Mouse (Mus musculus): ENCODE results near the gene Trmt1l. TPM values are rescaled to one million over a fixed set of nuclear protein-coding genes. Genes with fewer than 3 reads are reported as not detected.

Gene Trmt1l
- total RNA-seq (2023): 10 to 100 TPM; 21.9 to 23.5 TPM

DNA sequence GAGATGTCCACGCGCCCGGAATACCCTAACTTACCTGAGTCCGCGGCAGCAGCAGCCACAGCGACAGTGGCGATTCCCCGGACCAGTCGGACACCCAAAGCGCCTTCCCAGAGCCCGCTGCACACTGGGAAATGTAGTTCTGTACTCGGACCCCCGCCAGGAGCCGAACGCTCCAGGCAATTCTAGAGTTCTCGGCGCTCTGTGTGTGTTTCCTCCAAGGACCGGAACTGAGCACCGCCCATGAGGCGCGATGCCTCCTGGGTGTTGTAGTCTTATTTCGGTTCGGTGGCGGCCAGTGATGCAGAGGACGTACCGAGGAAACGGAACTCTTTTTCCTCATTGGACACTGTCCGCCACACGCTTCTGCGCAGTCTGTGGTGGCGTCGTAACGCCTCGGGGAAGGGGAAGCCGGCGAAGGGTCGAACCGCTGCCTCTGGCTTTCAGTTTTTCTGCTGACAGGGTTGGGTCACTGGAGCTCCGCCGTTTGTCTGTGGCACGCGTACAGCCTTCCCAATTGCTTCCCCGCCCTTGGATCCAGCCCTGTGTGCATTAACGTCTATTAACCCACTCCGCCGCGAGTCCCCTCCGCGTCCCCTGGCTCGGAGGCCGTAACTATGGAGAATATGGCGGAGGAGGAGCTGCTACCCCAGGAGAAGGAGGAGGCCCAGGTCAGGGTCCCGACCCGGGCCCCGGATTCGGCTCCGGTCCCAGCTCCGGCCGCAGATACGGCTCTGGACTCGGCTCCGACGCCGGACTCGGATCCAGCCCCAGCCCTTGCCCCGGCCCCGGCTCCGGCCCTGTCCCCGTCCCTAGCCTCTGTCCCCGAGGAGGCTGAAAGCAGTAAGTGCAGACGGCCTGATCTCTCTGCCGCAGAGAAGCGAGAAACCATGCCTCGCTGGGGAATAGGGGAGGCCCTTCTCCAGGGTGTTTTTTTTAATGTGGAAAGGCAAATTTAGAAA lies at the start of gene Trmt1l, which contains the start of gene Swt1:
Trmt1l (plus strand) TSS at position 280 of the 959 bp plus-strand sequence.
Swt1 (minus strand) TSS at position 193 of the 959 bp plus-strand sequence.

DNA sequence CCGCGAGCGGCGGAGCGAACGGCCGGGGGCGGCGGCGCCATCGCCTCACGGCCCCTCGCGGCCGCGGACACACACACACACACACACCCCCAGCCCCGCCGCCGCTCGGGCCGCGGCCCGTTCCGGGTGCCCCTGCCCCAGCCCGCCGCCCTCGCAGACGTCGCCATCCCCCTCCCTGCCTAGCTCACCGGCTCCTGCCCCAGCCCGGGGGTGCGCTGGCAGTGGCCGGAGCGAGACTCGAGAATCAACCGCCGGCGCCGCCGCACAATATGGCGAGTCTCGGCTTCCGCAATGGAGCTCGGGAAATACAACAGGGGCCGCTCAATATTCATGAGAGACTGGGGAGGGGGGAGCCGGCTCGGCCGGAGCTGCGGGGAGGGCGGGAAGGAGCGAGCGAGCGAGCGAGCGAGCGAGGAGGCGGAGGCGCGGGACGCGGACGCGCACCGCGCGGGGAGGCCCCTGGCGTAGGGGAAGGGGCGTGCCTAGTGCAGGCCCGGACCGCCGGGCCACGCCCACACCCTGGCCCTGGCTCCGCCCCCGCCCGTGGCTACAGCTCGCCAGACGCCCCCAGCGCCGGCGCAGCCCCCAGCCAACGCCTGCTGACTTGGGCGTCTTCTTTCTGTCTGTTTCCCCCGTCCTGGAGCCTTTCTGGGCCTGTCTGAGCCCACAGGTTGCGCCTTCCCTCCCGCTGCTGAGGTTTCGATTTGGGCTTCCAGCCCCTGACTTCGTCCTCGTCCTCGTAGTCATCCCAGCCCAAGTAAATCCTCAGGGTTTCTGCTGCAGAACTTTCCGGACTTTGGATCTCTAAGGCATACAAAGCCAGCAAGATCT lies 72.4 kb downstream of the Trmt1l start, which contains the start of gene Rnf2:
Rnf2 (minus strand) TSS at position 425 of the 831 bp plus-strand sequence.

Other genes starting within 250 kb of the Trmt1l start
- not detected for gene Gm47985, start 246.0 kb upstream of the Trmt1l start, total RNA-seq (2023)
- not detected for gene Gm8947, start 236.2 kb upstream of the Trmt1l start, total RNA-seq (2023)
- gene Gm47995, start 230.1 kb upstream of the Trmt1l start, total RNA-seq (2023): not detected
- gene 3110040M04Rik, start 224.4 kb upstream of the Trmt1l start, total RNA-seq (2023): not detected
- gene Gm47996, start 218.4 kb upstream of the Trmt1l start, total RNA-seq (2023): not detected
- 10 to 100 TPM; 76.4 to 95.1 TPM for gene Ivns1abp, start 84.1 kb upstream of the Trmt1l start, total RNA-seq (2023)
- gene Swt1, start 87 bp upstream of the Trmt1l start, total RNA-seq (2023): 10 to 100 TPM; 15.1 to 17.6 TPM
- 10 to 100 TPM; 22.1 to 26.3 TPM for gene Rnf2, start 72.4 kb downstream of the Trmt1l start, total RNA-seq (2023)
- 100 to 1,000 TPM; 197 to 216 TPM for gene Fam129a, start 142.6 kb downstream of the Trmt1l start, total RNA-seq (2023)

All from neutrophil, adult 59 days (primary cell).